Mouse (Mus musculus) liver (tissue): Measurements from ENCODE around the gene Olfr552.
"Not testable (repeated sequence)": the region's sequence is repeated elsewhere in the genome, so short reads cannot be mapped to it uniquely, and the experiment has no call there.

ENCODE experiments used
- DNase-seq: peaks from one replicate; pipeline ENCODE4 v3.0.0-alpha.2; 2020; ENCODE audit warnings: mixed read lengths

Gene Olfr552

GRCm38 (mm10) chr7:102597378-102598031, at the start of gene Olfr552:
Gene Olfr552, plus strand, starts transcription at chr7:102597770.
- no peak for DNase-seq

- DNase-seq, result no peak
Measured at GRCm38 (mm10) chr7:102549570-102549969, 48.0 kb upstream of the Olfr552 start, which contains the start of gene Olfr549. Gene Olfr549, plus strand, starts transcription at chr7:102549870.

- no peak for DNase-seq
Measured at GRCm38 (mm10) chr7:102553279-102553678, 44.3 kb upstream of the Olfr552 start.

DNA sequence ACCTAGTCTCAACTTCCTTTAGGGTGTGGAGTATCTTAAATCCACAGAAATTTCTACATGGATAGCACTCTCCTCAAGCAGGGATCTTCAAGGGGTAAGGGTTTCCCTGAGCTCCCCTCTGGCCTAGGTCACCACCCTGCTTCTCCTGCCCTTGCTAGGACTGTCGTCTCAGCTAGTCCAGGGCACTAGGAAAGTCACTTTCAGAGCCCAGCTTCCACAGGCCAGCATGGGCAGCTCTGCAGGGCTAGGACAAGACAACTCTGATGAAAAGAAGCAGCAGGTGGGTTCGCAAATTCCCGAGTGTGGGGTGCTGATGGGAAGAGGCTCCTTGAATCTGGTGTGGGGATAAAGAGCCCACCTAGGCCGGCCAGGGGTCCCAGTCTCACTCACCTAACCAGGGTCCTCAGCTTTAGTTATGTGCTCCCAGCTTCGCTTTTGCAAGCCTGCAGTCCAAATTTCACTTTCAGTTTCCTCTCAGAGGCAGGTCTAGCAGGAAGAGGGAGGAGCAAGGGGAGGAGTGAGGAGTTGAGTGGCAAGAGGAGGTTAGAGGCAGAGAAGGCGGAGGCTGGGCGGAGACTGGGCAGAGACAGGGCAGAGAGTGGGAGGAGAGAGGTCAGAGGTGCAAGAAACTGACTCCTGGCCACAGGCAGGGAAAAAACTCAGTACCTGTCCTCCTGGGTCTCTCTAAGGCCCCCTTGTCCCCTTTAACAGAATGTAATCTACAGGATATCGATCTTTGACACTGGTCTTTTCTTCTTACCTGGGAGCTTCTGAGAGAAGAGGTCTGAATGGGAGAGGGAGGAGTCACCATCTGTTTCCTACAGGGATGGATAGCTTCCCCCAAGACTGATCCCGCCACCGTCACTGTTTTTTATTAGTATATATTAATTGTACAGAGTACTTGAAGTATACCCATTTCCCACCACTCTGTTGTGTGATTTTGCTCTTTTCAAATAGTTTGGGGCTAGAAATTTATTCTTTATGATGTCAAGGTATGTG, 32.3 kb upstream of the Olfr552 start, which contains the start of gene Trim21:
Trim21 (minus strand) TSS at position 488 of the 999 bp plus-strand sequence.
- DNase-seq, result peak; percentile 86

GRCm38 (mm10) chr7:102566219-102566618, 31.4 kb upstream of the Olfr552 start:
- no peak for DNase-seq

DNA sequence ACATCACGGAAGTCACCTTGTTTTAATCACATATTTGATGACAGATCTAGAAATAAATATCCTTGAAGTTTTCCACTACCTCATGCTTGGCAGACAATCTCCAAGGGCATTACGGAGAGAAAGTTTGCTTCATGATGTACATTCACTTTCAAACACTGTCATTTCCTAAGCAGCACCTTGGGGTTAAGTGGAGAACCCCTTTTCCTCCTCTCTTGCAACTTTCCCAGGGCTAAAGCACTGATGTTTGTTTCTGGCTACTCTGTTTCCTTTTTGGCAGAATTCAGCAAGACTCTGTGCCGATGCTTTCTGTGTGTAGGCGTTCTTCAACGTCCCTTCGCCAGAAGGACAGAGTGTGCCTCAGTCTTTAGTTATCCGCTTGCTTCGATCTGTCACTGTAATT, 26.4 kb upstream of the Olfr552 start, which contains the start of gene Olfr550:
Olfr550 (plus strand) TSS at position 301 of the 400 bp plus-strand sequence.
- no peak for DNase-seq

DNA sequence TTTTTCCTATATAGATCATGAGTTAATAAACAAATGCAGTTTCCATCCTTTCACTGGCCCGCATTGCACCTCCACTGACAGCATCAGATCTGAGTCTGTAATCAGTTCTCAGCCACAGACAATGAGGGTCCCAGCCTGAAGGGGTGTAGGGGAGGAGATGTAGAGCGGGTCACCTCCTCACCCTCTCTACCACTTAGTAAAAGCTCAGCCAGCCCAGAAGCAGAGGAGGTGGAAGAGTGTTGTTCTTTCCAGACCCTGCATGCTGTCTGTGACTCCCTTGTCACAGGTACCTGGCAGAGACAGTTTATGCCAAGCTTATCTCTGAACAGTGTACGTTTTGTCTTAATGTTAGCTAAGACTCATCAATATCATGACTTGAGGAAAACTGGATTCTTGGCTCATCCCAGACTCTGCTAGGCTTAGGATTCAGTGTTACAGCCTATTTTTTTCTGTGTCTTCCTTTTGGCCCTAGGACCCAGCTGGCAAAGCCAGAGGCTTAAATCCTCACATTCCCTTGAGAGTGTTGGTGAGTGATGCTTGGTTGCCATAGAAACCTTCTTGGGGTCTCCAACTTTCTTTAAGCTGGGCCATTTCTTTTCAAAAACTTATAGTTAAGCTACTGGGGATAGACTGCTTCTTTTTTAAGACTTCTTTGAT, 24.3 kb upstream of the Olfr552 start:
- DNase-seq, result no peak

DNA sequence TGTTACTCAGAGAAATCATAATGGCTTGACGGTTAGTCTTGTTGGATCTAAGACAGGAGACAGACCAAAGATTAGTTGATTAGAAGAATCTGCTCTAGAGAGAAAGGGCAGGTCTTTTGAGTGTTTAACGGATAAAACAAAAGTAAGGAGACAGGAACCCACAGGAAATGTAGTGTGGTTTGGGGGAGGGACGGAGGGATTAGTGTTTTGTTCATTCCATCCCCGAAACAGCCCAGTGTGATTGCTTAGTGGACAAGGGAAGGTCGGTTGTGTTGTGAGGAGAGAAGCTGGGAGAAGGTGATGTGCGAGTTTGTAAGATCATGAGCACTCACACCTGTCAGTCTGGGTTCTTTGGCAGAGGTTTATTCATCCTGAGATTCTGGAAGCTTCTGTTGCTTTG, 21.6 kb upstream of the Olfr552 start:
- no peak for DNase-seq

DNA sequence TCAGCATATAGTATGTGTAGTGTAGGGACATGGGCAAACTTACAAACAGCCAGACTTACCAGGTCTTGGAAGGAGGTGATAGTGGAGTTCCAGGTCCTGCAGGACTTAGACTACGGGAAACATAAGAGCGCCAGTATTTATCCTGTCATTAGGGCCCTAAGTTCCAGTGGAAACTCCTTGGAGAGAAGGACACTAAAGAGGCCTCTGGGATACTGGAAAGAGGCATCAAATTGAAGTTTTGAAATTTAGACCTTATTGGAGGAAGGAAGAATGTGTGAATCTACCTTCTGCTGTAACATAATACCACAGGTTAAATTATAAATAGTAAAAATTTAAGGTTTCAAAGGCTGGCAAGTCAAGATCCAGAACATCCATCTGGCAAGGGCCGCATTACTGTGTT, 5.8 kb upstream of the Olfr552 start, which contains the start of gene Olfr551:
Olfr551 (minus strand) TSS at position 101 of the 400 bp plus-strand sequence.
- DNase-seq, result no peak

DNA sequence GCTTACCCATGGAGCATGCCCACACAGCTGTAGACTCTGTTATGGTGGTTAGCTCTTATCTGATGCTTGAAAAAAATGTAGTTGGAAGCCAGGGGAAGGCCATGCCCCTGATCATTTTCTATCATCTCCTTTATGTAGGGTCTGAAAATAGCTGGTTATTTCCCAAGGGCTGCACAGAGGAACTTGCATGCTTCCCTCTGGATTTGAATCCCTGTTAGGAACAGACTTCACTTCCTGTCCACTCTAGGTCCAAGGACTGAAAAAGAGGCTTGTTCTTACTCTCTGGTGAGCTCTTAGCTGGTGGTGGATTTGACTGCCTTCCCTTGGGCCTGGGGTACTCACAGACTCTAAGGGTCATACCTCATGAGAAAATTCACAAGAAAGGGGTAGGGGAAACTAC, 20.5 kb downstream of the Olfr552 start, which contains the start of gene Olfr553:
Olfr553 (minus strand) TSS at position 101 of the 400 bp plus-strand sequence.
- no peak for DNase-seq

DNA sequence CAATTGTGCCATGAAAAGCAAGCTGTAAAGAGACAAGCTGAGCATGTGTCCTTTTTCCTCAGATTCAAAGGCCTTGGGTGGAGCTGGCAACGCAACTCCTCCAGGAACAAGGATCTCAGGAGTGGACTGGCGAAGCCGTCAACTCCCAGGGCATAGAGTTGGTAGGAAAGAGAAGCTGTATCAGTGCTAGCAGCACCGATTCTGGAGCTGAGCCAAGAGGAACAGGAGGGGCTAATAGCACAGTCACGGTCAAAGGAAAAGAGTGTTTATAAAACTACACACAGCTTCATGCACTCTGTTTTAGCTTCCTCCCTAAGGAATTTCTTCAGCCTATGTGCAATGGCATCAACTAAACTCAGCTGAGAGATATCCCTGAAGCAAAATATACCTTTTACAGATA, 22.0 kb downstream of the Olfr552 start:
- no peak for DNase-seq

DNA sequence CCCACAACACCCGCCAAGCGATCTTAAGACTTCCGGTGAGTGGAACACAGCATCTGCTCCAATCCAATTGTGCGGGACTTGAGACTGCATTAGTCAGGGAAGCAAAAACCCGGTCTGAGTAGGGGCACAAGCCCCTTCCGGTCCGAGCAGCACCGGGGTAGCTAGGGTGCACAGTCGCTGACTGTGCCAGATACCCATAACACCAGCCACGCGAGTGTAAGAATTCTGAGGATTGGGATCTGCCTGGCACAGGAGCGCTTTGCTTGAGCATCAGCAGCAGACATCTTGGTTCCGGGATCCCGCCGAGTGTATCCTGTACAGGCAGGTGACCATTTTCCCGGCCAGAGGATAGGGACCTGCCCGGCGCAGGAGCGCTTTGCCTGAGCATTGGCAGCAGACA, 22.8 kb downstream of the Olfr552 start:
- DNase-seq, result not testable (repeated sequence)

DNA sequence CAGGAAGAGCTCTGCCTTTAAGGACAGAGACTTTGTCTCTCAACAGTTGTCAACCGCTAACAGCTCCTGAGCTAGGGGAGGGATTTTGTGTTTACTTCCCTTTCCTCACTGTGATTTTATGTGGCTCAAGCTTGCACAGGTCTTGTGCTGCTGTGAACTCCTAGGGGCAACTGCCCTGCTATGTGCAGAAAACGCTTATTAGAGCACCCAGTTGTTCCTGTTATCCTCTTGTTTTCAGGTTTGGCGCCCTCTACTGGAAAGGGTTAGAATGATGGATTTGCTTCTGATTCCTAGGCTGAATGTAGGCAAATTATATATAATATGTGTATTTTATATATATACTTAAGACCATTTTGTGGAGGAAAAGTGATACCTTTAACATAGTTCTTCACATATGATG, 39.1 kb downstream of the Olfr552 start:
- DNase-seq, result peak; percentile 10

GRCm38 (mm10) chr7:102638132-102638531, 40.6 kb downstream of the Olfr552 start, which contains the start of gene Olfr554:
Gene Olfr554, plus strand, starts transcription at chr7:102638432.
- no peak for DNase-seq

GRCm38 (mm10) chr7:102644945-102645344, 47.4 kb downstream of the Olfr552 start:
- not testable (repeated sequence) for DNase-seq
